Mouse (Mus musculus): ENCODE results near the gene 2010111I01Rik. TPM values are rescaled to one million over a fixed set of nuclear protein-coding genes. Genes with fewer than 3 reads are reported as not detected.

The 2010111I01Rik gene
- polyA plus RNA-seq, 1 experiment from 2014 or later: 101 TPM

- H3K4me2 ChIP-seq (replicated peaks; ENCODE audit: low read depth): 0 out of 2 replicates have a peak overlapping the region, but pooled peaks have one; percentile 38
- H3K27ac ChIP-seq (replicated peaks): peak overlapping the region; percentile 83
- H3K36me3 ChIP-seq (ENCODE audit: control insufficient read depth, insufficient read depth, low read length): peaks cover 2% of the 10 kb centered on the region; the same call in 1 of the 2 replicates
- no peaks in the 10 kb centered on the region for H3K27me3 ChIP-seq (ENCODE audit: control insufficient read depth, insufficient read depth, low read length)
- DNase-seq (ENCODE audit: low spot score) (no peak), ATAC-seq (ENCODE audit: low FRiP score, low TSS enrichment) (no peak)
- no peak overlapping the region for H3K9ac ChIP-seq (ENCODE audit: low read length)
- no peak for TF ChIP-seq EP300 (optimal IDR thresholded peaks at IDR 0.05)
- no peak overlapping the region for H3K4me3 ChIP-seq (ENCODE audit: low read depth, low read length)
- 40% methylated on average over 2 of the region's 2 CpGs for WGBS
- peaks cover 25% of the 10 kb centered on the region for H3K4me1 ChIP-seq (replicated peaks; ENCODE audit: control insufficient read depth, insufficient read depth)
- H3K9me3 ChIP-seq (ENCODE audit: control insufficient read depth, low read length): no peaks in the 10 kb centered on the region
These were observed 287.8 kb downstream of the 2010111I01Rik start for GRCm38 (mm10) chr13:63252295-63253010.

- Histone ChIP-seq H3K4me1 (replicated peaks; ENCODE audit: control insufficient read depth, insufficient read depth) (peaks cover 27% of the 10 kb centered on the region), H3K4me3 (ENCODE audit: low read depth, low read length) (no peak overlapping the region), H3K27ac (replicated peaks) (peak overlapping the region; percentile 45), H3K9me3 (ENCODE audit: control insufficient read depth, low read length) (no peaks in the 10 kb centered on the region), H3K36me3 (ENCODE audit: control insufficient read depth, insufficient read depth, low read length) (peaks cover 2% of the 10 kb centered on the region; the same call in 1 of the 2 replicates), H3K27me3 (ENCODE audit: control insufficient read depth, insufficient read depth, low read length) (no peaks in the 10 kb centered on the region), H3K9ac (ENCODE audit: low read length) (no peak overlapping the region), H3K4me2 (replicated peaks; ENCODE audit: low read depth) (no peak overlapping the region)
- WGBS: 32% methylated on average over 5 of the region's 5 CpGs
- TF ChIP-seq EP300 (optimal IDR thresholded peaks at IDR 0.05): no peak
- TF ChIP-seq CTCF (IDR thresholded peaks at IDR 0.05; ENCODE audit: low read depth): no peak
- ATAC-seq (ENCODE audit: low FRiP score, low TSS enrichment): no peak
- DNase-seq (ENCODE audit: low spot score): no peak
These were observed 288.5 kb downstream of the 2010111I01Rik start for GRCm38 (mm10) chr13:63253147-63253546.

GRCm38 (mm10) chr13:63253886-63254636 lies 289.4 kb downstream of the 2010111I01Rik start:
- WGBS: 72% methylated on average over 7 of the region's 7 CpGs
- H3K9me3 ChIP-seq (ENCODE audit: control insufficient read depth, low read length): no peaks in the 10 kb centered on the region
- H3K36me3 ChIP-seq (ENCODE audit: control insufficient read depth, insufficient read depth, low read length): peaks cover 2% of the 10 kb centered on the region; the same call in 1 of the 2 replicates
- no peak for TF ChIP-seq CTCF (IDR thresholded peaks at IDR 0.05; ENCODE audit: low read depth)
- TF ChIP-seq EP300 (optimal IDR thresholded peaks at IDR 0.05): no peak
- H3K4me1 ChIP-seq (replicated peaks; ENCODE audit: control insufficient read depth, insufficient read depth): peaks cover 28% of the 10 kb centered on the region
- peak overlapping the region; percentile 24 for H3K27ac ChIP-seq (replicated peaks)
- no peak for ATAC-seq (ENCODE audit: low FRiP score, low TSS enrichment)
- no peak overlapping the region for H3K4me2 ChIP-seq (replicated peaks; ENCODE audit: low read depth)
- no peak overlapping the region for H3K9ac ChIP-seq (ENCODE audit: low read length)
- H3K4me3 ChIP-seq (ENCODE audit: low read depth, low read length): no peak overlapping the region
- no peak for DNase-seq (ENCODE audit: low spot score)
- H3K27me3 ChIP-seq (ENCODE audit: control insufficient read depth, insufficient read depth, low read length): no peaks in the 10 kb centered on the region

- Histone ChIP-seq H3K9ac (ENCODE audit: low read length) (no peak overlapping the region), H3K9me3 (ENCODE audit: control insufficient read depth, low read length) (no peaks in the 10 kb centered on the region), H3K36me3 (ENCODE audit: control insufficient read depth, insufficient read depth, low read length) (peaks cover 2% of the 10 kb centered on the region; the same call in 1 of the 2 replicates), H3K4me2 (replicated peaks; ENCODE audit: low read depth) (no peak overlapping the region), H3K4me3 (ENCODE audit: low read depth, low read length) (no peak overlapping the region), H3K27ac (replicated peaks) (peak overlapping the region; percentile 78; the same call in 1 of the 2 replicates), H3K27me3 (ENCODE audit: control insufficient read depth, insufficient read depth, low read length) (no peaks in the 10 kb centered on the region), H3K4me1 (replicated peaks; ENCODE audit: control insufficient read depth, insufficient read depth) (peaks cover 25% of the 10 kb centered on the region)
- TF ChIP-seq CTCF (IDR thresholded peaks at IDR 0.05; ENCODE audit: low read depth) (no peak), EP300 (optimal IDR thresholded peaks at IDR 0.05) (no peak)
- DNase-seq (ENCODE audit: low spot score) (no peak), ATAC-seq (ENCODE audit: low FRiP score, low TSS enrichment) (peak; percentile 27; the same call in 1 of the 2 replicates)
- 61% methylated on average over 5 of the region's 5 CpGs for WGBS
These were observed 290.9 kb downstream of the 2010111I01Rik start for GRCm38 (mm10) chr13:63255519-63256011.

GRCm38 (mm10) chr13:63256146-63256545 lies 291.5 kb downstream of the 2010111I01Rik start:
- WGBS: 34% methylated on average over 6 of the region's 6 CpGs
- DNase-seq (ENCODE audit: low spot score) (no peak), ATAC-seq (ENCODE audit: low FRiP score, low TSS enrichment) (peak; percentile 18; the same call in 1 of the 2 replicates)
- H3K4me2 ChIP-seq (replicated peaks; ENCODE audit: low read depth): no peak overlapping the region
- H3K27ac ChIP-seq (replicated peaks): peak overlapping the region; percentile 78
- peaks cover 2% of the 10 kb centered on the region; the same call in 1 of the 2 replicates for H3K36me3 ChIP-seq (ENCODE audit: control insufficient read depth, insufficient read depth, low read length)
- H3K4me1 ChIP-seq (replicated peaks; ENCODE audit: control insufficient read depth, insufficient read depth): peaks cover 25% of the 10 kb centered on the region
- H3K4me3 ChIP-seq (ENCODE audit: low read depth, low read length): no peak overlapping the region
- H3K27me3 ChIP-seq (ENCODE audit: control insufficient read depth, insufficient read depth, low read length): no peaks in the 10 kb centered on the region
- no peaks in the 10 kb centered on the region for H3K9me3 ChIP-seq (ENCODE audit: control insufficient read depth, low read length)
- TF ChIP-seq CTCF (IDR thresholded peaks at IDR 0.05; ENCODE audit: low read depth): no peak
- TF ChIP-seq EP300 (optimal IDR thresholded peaks at IDR 0.05): no peak
- H3K9ac ChIP-seq (ENCODE audit: low read length): no peak overlapping the region

All from stomach, postnatal 0 days (tissue).